Mouse (Mus musculus): Measurements from ENCODE around the gene Pdik1l.

Gene Pdik1l

GRCm38 (mm10) chr4:134287575-134288025, at the start of gene Pdik1l:
TSS of gene Pdik1l (minus strand) at chr4:134287895.
- peak in 1 of 2 experiments; percentile 70 for DNase-seq (ENCODE audit: low spot score in 2 of 2)

DNA sequence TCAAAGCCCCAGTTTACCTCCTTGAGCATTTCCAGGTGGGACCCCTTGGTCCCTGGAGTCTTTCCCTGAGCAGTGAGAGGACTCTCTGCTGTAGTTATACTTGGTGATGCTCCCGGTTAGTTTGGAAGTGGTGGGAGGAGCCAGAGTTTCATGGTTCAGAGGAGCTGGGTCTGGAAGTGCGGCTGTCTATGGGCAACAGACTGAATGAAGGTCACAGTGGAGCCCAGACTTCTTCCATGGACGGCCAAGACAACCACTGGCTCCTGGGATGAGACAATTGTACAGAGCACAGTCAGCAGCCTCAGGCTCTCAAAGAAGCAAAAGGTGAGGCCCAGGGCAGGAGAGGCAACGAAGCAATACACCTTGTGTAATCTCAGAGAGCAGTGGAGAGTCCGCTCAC, 42.6 kb upstream of the Pdik1l start:
- DNase-seq (ENCODE audit: low spot score in 2 of 2): no peak

- no peak for DNase-seq (ENCODE audit: low spot score in 2 of 2)
These were observed 41.1 kb upstream of the Pdik1l start for GRCm38 (mm10) chr4:134328832-134329231.

DNA sequence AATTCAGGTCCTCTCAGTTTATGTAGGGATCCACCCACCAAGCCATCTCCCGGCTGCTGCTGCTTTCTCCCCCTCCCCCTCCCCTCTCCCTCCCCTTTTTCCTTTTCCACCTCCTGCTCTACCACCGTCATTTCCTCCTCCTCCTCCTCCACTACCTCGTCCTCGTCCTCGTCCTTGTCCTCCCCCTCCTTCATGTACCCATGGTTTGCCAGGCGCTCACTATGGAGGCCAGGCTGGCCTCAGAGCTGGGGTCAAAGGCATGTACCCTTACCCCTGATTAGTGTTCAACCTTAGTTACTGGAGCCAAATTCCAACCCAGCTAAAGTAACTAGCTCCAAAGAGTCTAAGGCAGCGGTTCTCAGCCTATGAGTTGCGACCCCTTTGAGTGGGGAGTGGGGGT, 40.5 kb upstream of the Pdik1l start:
- DNase-seq (ENCODE audit: low spot score in 2 of 2): no peak

GRCm38 (mm10) chr4:134326859-134327530, 39.3 kb upstream of the Pdik1l start:
- no peak for DNase-seq (ENCODE audit: low spot score in 2 of 2)

- DNase-seq (ENCODE audit: low spot score in 2 of 2): no peak
These were observed 37.0 kb upstream of the Pdik1l start for GRCm38 (mm10) chr4:134324655-134325054.

DNA sequence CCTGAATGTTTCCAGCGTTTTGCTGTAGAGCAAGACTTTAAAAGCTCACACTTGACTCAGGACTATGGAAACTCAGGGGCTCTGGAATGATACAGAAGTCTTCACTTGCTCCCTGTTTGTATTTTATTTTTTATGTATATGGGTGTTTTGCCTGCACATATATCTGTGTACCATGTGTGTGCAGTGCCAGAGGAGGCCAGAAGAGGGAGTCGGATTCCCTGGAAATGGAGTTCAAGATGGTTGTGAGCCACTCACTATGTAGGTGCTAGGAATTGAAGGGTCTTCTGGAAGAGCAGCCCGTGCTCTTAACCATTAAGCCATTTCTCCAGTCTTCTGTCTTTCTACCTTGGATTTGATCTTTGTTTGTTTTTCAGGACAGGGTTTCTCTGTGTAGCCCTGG, 33.8 kb upstream of the Pdik1l start:
- DNase-seq (ENCODE audit: low spot score in 2 of 2): no peak

DNA sequence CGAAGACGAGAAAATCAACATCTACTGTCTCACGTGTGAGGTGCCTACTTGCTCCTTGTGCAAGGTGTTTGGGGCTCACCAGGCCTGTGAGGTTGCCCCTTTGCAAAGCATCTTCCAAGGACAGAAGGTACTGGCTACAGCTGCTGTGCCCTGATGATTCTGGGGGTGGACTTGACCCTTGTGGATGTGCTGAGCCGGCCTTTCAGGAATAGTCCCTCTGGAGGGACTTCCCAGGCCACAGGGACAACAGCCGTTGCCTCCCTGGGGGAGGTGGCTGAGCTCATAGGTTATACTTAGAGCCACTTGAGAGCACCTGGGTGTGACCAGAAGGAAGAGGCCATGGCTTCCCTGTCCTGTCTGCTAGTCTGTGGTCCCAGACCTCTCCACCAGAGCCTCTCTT, 32.0 kb upstream of the Pdik1l start:
- DNase-seq (ENCODE audit: low spot score in 2 of 2): no peak

GRCm38 (mm10) chr4:134319074-134319473, 31.4 kb upstream of the Pdik1l start:
- no peak for DNase-seq (ENCODE audit: low spot score in 2 of 2)

DNA sequence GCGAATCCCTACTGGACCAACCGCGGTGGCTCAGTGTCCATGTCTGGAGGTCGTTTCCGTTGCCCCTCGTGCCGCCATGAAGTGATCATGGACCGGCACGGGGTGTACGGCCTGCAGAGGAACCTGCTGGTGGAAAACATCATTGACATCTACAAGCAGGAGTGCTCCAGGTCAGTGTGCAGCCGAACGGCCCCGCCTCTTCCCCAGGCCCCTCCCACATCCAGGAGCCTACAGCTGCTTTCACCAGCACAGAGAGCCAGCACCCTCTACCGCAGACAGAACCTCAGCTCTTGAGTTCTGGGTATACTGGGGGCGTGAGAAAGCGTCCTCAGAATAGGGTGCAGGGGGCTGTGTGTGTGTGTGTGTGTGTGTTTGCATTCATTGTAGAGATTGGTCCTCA, 28.7 kb upstream of the Pdik1l start:
- no peak for DNase-seq (ENCODE audit: low spot score in 2 of 2)

- DNase-seq (ENCODE audit: low spot score in 2 of 2): no peak
These were observed 27.8 kb upstream of the Pdik1l start for GRCm38 (mm10) chr4:134315470-134315869.

DNA sequence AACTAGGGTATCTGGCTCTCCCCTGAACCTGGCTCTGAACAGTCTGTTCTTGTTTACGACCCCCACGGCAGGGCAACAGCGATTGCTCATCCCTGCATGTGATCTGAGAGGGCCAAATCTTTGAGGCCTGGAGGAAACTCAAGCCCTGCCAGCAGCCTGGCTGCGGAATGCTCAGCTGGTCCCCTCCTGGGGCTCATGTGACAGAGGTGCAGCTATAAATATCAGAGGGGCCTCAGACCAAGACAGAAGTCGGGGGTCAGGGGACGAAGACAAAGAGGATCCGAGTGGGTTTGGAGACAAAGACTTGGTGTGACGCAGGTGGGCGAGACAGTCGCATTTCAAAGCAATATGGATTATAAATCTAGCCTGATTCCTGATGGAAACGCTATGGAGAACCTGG, 27.2 kb upstream of the Pdik1l start, which contains the start of gene Trim63:
TSS of gene Trim63 (plus strand) at position 245 of the 400 bp plus-strand sequence.
- DNase-seq (ENCODE audit: low spot score in 2 of 2): no peak

GRCm38 (mm10) chr4:134314081-134314655, 26.5 kb upstream of the Pdik1l start:
- no peak for DNase-seq (ENCODE audit: low spot score in 2 of 2)

DNA sequence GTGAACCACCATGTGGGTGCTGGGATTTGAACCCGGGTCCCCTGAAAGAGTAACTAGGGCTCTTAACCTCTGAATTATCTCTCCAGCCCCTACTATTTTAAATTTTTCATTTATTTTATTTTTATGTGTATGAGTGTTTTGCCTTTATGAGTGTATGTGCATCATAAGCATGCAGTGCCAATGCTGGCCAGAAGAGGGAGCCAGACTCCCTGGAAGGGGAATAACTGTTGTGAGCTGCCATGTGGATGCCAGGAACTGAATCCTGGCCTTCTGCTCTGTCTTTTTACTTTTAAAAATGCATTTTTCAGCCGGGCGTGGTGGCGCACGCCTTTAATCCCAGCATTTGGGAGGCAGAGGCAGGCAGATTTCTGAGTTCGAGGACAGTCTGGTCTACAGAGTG, 25.2 kb upstream of the Pdik1l start:
- DNase-seq (ENCODE audit: low spot score in 2 of 2): no peak

DNA sequence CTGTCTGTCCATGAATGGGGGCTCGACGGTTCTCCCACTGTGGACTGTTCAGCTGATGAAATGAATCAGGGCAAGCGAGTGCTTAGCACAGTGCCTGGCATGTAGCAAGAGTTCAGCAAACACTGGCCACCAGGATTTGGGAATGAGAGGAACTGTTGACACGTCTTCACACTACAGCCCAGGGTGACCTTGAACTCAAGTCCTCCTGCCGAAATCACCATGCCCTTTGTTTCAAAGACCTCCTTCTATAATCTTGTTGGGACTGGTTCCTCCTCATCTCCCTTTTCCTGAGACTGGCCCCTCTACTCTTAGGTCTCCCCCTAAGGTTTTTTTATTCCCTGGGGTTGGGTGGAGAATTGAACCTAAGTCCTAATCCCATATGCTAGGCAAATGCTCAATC, 24.6 kb upstream of the Pdik1l start:
- no peak for DNase-seq (ENCODE audit: low spot score in 2 of 2)

- no peak for DNase-seq (ENCODE audit: low spot score in 2 of 2)
These were observed 24.1 kb upstream of the Pdik1l start for GRCm38 (mm10) chr4:134311784-134312183.

- DNase-seq (ENCODE audit: low spot score in 2 of 2): no peak
These were observed 23.0 kb upstream of the Pdik1l start for GRCm38 (mm10) chr4:134310656-134311055.

DNA sequence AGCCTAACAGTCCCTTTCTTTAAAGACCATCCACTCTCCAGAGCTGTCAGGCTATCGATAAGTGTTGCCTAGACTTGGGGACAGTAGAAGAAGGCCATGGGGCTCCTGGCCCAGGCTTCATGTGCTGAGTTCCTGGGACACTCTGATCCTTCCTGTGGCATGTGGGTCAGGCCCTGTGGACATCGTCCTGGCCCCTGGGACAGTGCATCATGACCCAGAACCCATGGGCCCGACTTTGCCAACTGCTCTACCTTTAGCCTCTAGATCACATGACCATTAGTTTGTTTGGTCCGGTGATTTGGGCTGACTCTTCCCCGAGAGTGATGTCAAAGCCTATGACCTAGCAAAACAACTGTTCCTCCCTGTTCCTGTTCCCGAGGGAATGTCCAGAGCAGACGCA, 22.4 kb upstream of the Pdik1l start:
- DNase-seq (ENCODE audit: low spot score in 2 of 2): no peak

DNA sequence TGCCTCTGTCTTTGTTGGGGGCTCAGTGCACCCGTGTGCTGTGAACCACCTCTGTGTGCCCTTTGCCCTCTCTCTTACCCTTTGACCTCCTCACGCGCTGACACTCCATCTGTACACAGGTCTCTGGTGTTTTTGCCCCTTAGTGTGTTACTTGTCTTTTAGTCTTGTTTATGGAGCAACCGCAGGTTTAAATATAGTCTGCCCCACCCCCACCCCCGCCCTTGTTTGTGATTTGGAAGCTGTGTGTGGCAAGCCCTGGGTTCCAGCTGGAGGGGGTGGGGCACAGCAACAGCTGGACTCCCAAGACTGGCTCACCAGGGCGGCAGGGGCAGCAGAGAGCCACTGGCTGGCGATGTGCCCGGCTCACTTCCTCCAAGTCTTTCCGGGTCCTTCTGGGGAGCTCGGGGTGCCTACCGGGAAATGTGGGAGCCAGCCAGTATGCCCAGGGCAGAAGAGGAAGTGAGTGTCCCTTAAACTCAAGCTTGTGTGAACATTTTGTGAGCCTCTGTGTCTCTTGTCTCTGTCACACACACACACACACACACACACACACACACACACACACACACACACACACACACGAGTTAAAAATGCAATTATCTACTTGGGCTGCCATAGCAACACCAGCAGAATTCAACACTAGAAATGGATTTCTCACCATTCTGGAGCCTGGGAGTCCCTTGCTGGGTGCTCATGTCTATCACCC, 19.8 kb upstream of the Pdik1l start:
- peak in 1 of 2 experiments; percentile 39 for DNase-seq (ENCODE audit: low spot score in 2 of 2)

DNA sequence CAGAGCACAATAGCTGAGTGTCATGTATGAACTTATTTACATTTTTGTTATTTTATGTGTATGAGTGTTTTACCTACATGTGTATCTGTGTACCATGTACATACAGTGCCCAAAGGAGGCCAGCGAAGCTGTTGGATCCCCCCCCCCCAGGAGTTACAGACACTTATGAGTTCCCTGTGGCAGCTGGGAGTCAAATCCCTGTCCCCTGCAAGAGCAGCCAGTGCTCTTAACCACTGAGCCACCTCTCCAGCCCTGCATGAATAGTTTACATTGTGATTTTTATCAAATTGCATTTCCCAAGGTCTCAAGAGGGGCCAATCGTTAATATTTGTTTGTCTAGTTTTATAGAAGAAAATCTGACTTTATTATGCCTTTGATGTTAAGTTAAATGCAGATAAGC, 19.3 kb upstream of the Pdik1l start:
- no peak for DNase-seq (ENCODE audit: low spot score in 2 of 2)

DNA sequence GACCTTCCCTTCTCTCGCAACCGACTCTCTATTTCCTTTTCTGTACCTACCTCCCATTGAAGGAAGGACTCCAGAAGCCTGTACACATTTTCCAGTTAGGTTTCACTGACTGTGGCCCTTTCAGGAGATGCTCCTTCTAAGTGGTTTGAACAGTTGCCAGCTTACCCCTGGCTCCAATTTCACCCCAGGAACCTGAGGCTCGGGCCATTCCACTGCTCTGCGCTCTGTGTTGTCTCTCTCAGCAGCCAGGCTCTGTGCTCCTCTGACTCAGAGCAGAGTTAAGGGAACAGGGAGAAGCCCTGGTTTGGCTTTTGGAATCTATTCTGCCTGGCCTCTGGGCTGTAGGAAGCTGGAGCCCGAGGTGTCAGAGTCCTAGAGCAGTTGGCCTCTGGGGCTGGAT, 14.4 kb upstream of the Pdik1l start:
- DNase-seq (ENCODE audit: low spot score in 2 of 2): no peak

- DNase-seq (ENCODE audit: low spot score in 2 of 2): peak; percentile 53 to 68
These were observed 12.6 kb upstream of the Pdik1l start for GRCm38 (mm10) chr4:134300316-134300715.

- no peak for DNase-seq (ENCODE audit: low spot score in 2 of 2)
These were observed 11.8 kb upstream of the Pdik1l start for GRCm38 (mm10) chr4:134299498-134299810.
